Mouse (Mus musculus): ENCODE measurements around the gene Gm9112.
"Not testable (repeated sequence)": the region's sequence is repeated elsewhere in the genome, so short reads cannot be mapped to it uniquely, and the experiment has no call there.

Gene Gm9112

DNA sequence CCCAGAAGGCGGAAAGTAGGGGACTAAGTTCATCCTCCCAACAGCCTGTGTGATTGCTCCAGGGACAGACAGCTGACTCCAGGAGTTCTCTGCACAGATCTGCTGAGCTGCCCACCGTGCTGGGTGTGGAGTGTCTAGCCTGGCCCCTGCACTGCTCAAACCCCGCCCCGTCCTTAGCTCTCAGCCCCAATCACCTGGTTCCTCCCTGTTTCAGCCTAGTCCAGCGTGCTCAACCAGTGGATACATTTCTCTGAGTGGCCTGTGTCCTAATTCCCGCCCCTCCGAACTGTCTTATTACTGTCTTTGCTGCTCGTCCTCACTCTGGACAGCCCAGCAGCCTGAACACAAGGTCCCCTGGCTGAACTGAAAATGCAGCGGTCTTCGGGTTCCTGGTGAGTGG is at the start of gene Gm9112, which contains the start of gene Dmrtc1b:
Gene Gm9112, minus strand, starts transcription at position 101 of the 400 bp plus-strand sequence.
Gene Dmrtc1b, plus strand, starts transcription at position 331 of the 400 bp plus-strand sequence.
- not testable (repeated sequence) for DNase-seq (ENCODE audit: low spot score in 2 of 2)

DNA sequence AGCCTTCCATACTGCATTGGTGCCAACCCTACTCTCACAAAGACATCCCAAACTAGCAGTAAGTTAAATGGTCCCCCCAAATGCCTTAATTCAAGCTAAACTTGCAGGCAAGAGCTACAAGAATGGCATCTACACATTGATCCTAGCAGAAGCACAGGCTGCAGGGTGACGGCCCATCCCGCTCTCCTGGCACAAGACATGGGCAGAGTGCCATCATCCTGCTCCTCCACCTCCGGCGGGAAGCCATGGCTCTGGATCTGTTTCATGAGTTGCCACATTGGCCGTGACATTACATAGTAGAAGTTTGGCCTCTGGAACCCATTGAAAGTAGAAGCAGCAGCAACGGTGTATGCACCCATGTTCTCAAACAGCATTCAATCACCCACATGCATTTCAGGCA is 16.8 kb upstream of the Gm9112 start:
- DNase-seq (ENCODE audit: low spot score in 2 of 2), result not testable (repeated sequence)

DNA sequence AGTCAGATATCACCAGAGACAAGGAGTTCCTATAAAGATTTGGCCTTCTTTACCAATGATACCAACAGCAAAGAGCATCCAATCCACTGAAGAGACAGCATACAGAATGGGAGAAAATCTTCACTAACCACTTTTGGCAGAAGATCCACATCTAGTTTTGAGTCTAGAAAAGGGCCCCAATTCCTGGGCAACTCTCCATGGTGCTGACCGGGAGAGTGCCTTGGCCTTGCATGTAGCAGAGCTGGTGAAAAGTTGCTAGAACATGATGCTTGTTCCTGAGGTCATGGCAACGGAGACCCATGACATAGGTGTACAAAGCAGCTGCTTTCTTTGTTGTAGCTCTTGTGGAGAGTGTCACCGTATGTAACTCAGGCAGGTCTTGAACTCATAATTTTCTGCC is 6.8 kb downstream of the Gm9112 start:
- not testable (repeated sequence) for DNase-seq (ENCODE audit: low spot score in 2 of 2)

DNA sequence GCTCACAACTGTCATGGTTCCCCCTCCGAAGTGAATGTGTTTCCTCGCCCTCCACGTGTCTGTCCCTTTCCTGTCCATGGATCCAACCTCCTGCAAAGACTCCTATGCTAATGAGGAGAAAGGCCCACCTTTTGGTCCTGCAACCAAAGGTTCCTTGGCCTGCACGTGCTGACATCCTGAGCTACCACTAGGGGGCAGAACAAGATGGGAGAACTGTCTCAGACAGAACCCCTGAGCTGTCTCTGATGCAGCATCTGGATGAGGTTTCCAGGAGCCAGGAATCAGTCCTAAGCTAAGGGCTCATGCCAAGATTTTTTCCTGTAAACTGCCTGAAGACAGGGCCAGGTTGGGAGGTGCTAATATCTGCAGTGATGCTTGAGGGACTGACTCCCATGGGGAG is 18.2 kb downstream of the Gm9112 start:
- peak in 1 of 2 experiments; percentile 7 for DNase-seq (ENCODE audit: low spot score in 2 of 2)

DNA sequence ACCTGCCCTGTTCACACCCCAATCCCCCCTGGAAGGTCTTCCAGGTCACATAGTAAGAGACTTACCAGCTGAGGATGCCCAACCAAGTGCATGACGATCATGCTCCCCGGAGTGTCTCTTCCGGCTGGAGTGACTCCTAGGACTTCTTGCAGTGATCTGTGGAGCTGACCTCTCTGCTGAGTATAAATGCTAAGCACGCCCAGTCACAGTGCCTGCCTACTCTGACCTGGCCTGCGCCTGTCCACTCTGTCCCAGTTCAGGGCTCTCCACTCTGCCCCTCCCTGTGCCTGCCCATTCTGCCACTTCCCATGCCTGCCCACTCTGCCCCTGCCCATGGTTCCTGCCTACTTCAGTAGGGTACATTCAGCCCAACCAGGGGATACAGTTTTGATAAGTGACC is 20.6 kb downstream of the Gm9112 start, which contains the start of gene Gm3880:
Gene Gm3880, minus strand, starts transcription at position 101 of the 400 bp plus-strand sequence.
- DNase-seq (ENCODE audit: low spot score in 2 of 2), result not testable (repeated sequence)

DNA sequence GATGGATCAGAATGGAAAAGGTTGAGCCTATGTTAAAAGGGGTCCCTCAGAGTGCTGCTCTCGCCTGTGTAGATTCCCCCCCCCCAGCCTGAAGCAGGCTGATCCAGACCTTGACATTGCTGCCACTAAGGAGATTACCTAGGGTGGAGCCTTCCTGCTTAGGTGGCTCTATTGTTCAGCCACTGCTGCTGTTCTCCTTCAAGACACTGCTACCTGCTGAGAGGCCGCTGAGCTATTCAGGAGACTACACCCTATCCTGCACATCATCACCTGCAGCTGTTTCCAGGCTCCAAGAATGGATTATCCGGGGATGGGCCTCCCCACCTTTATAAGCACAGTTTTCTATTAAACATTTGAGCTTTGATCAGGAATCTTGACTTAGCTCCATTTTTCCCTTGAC is 22.7 kb downstream of the Gm9112 start:
- not testable (repeated sequence) for DNase-seq (ENCODE audit: low spot score in 2 of 2)

DNA sequence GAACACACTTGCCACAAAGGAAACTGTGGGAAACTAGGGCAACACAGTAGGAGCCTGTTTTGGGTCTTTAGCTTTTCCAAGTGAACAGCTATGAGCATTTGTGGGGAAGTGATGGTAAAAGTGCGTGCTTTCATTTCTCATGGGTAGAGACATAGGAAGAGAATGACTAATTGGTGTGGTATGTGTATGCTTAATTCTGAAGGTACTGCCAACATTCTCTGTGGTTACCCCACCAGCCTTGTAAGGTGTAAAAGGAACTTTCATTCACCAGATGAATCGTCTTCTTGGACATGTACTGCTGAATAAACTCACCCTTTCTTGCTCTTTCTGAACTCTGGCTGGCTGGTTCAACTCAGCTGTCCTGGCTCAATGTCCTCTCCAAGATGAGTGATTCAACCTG is 40.8 kb downstream of the Gm9112 start:
- no peak for DNase-seq (ENCODE audit: low spot score in 2 of 2)

DNA sequence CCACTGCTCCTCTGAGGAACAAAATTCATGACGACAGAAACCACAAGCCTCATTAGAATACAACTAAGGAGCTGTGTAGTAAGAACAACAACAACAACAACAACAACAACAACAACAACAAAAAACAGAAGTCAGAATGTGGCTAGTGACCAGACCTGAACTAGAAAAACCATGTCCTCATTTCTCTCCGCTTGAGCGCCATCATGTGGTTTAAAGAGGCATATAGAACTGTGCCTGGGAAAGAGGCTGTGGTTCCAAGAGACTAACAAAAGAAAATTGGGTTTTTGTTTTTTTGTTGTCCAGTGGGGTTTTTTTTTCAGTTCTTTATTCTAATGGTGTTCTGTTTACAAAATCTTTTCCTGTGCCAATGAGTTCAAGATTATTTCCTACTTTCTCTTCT is 46.7 kb downstream of the Gm9112 start:
- DNase-seq (ENCODE audit: low spot score in 2 of 2), result peak in 1 of 2 experiments; percentile 2

Data from heart, adult 9 months (tissue).